Mouse (Mus musculus) forebrain, embryonic 12.5 days (tissue): Measurements from ENCODE around the gene Pkn3. TPM values are rescaled to one million over a fixed set of nuclear protein-coding genes. Genes with fewer than 3 reads are reported as not detected.

ENCODE experiments used
- ATAC-seq: fragments of 200-750 bp; cut with Nextera tagmentation; 2 replicates; pipeline ENCODE4 v1.8.0; 2017; ENCODE audit warnings: moderate TSS enrichment; ENCODE audit not compliant: low FRiP score
- H3K27ac ChIP-seq: fragments of 300-500 bp; sonication (generic); 2 replicates; pipeline ENCODE4 v1.5.1; 2016; ENCODE audit warnings: mild to moderate bottlenecking
- H3K27me3 ChIP-seq: fragments of 300-500 bp; sonication (generic); 2 replicates; pipeline ENCODE4 v1.6.1; 2016; ENCODE audit warnings: mild to moderate bottlenecking
- H3K36me3 ChIP-seq: fragments of 300-500 bp; sonication (generic); replicated peaks from 2 replicates; pipeline ENCODE4 v1.6.1; 2016; ENCODE audit warnings: mild to moderate bottlenecking
- H3K4me1 ChIP-seq: fragments of 300-500 bp; sonication (generic); 2 replicates; pipeline ENCODE4 v1.6.1; 2016
- H3K4me2 ChIP-seq: fragments of 300-500 bp; sonication (generic); 2 replicates; pipeline ENCODE4 v1.6.1; 2016; ENCODE audit warnings: mild to moderate bottlenecking, moderate library complexity
- H3K4me3 ChIP-seq: fragments of 300-500 bp; sonication (generic); replicated peaks from 2 replicates; pipeline ENCODE4 v1.5.1; 2016; ENCODE audit warnings: mild to moderate bottlenecking
- H3K9ac ChIP-seq: fragments of 300-500 bp; sonication (generic); 2 replicates; pipeline ENCODE4 v1.6.1; 2016; ENCODE audit warnings: mild to moderate bottlenecking
- H3K9me3 ChIP-seq: fragments of 300-500 bp; sonication (generic); 2 replicates; pipeline ENCODE4 v1.6.1; 2016
- WGBS: fragments of 180-500 bp; shearing (Covaris S2); methylation state at CpG from one replicate; pipeline ENCODE4 v1.1.7; 2016; 5-methylcytosine and 5-hydroxymethylcytosine counted together
- polyA plus RNA-seq: library from polyadenylated mRNA; unstranded; fragments of >200 nt; fragmentation: Nextera tagmentation; extraction: Ambion mirVana; gene quantifications from 2 replicates; pipeline ENCODE4 v1.2.1, GENCODE M21; 2016

Pkn3 gene
- polyA plus RNA-seq, 1 experiment from 2014 or later, result 10.3 TPM

DNA sequence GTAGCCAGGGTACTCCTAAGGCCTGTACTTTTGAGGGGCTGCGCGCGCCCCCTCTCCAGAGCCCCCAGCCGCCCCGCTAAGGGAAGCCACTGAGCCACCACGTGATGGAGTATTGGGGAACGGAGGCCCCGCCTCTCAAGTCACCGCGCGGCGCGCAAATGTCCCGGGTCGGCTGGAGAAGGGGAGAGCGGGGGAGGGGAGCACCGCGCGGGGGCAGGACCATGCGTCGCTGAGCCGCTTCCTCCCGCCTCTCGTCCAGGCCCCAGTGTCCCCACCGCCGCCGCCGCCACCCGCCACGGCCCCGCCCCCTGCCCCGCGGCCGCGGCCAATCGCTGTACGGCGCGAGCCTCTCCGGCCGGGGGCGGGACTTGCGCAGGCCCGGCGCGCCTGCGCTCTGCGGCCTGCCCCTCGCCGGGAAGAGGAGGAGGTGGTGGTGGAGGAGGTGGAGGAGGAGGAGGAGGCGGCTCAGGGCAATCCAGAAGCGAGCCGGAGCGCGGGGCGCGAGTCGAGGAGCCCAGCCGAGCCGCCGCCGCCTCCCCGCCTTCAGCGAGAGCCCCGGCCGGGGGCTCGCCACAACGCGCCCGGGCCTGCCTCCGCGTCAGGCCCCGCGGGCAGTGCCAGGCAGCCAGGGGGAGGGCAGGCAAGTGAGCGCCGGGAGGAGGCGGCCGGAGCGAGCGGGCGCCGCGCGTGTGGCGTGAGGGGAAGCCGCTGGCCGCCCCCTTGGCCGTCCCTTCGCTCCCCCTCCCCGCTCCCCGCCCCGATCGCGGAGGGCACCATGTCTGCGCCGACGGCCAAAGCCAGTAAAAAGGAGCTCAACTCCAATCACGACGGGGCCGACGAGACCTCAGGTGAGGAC lies 11.2 kb upstream of the Pkn3 start:
- Histone ChIP-seq H3K27ac (peak overlapping the region; percentile 100), H3K4me2 (peak overlapping the region; percentile 80), H3K4me1 (peaks cover 51% of the 10 kb centered on the region), H3K27me3 (no peaks in the 10 kb centered on the region), H3K36me3 (peaks cover 28% of the 10 kb centered on the region), H3K9me3 (no peaks in the 10 kb centered on the region), H3K9ac (peak overlapping the region; percentile 100), H3K4me3 (peak overlapping the region; percentile 98)
- ATAC-seq, result peak; percentile 93
- WGBS, result under 1% methylated on average over 80 of the region's 101 CpGs

DNA sequence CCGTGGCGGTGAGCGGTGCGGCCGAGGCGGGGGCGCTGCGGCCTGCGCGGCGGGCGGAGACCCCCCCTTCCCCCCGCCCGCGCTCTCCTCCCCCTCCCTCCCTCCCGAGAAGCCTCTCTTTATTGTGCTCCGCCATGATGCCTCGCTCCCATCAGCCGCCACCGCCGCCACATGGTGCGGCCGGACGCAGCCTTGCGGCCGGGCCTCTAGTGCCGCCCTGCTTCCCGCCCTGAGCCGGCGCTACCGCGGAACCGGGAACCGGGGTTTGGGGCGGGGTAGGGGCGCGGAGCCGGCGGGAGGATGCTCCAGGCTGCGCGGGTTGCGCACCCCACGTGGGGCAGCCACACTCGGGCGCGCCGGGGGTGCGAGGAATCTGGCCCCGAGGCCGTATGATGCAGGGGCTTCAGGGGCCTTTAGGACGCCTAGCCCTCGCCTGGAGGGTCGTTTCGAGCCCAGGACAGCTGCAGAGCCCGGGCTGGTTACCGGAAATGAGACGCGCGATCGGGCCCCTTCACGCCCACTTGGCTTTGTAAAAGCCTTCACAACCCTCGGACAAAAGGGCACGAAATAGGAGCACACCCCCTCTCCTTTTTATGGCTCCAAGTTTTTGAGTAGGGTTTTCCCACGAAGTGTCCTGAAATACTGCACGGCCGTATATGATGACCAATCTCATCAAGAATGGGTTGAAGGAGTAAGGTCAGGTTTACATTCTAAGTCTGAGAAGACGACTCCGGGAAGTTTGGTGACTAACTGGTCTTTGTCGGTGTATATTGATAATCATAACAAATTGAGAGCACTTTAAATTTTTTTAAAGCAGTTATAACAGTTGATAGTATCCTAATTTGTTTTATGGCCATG lies 10.2 kb upstream of the Pkn3 start:
- H3K27ac ChIP-seq, result peak overlapping the region; percentile 100
- ATAC-seq, result peak; percentile 37
- peak overlapping the region; percentile 100 for H3K9ac ChIP-seq
- H3K9me3 ChIP-seq, result no peaks in the 10 kb centered on the region
- peaks cover 42% of the 10 kb centered on the region for H3K4me1 ChIP-seq
- peaks cover 33% of the 10 kb centered on the region for H3K36me3 ChIP-seq
- peak overlapping the region; percentile 80 for H3K4me2 ChIP-seq
- under 1% methylated on average over 46 of the region's 69 CpGs for WGBS
- peak overlapping the region; percentile 98 for H3K4me3 ChIP-seq
- H3K27me3 ChIP-seq, result no peaks in the 10 kb centered on the region

DNA sequence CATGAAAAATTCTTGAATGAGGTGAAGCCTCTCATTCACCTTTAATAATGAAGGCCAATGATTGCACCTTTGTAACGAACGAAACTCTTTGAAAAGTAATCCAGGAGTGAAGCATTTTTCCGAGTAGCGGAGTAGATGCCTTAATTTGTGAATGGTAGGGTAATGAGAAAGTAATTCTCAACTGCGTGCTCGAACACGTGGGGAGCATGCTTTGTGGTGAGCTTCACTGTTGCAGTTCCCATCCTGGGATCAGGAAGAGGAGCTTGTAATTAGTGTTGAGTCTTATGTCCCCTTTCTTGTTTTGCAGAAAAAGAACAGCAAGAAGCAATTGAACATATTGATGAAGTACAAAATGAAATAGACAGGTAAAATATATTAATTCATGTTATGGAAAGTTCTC lies 9.5 kb upstream of the Pkn3 start:
- peaks cover 40% of the 10 kb centered on the region for H3K36me3 ChIP-seq

DNA sequence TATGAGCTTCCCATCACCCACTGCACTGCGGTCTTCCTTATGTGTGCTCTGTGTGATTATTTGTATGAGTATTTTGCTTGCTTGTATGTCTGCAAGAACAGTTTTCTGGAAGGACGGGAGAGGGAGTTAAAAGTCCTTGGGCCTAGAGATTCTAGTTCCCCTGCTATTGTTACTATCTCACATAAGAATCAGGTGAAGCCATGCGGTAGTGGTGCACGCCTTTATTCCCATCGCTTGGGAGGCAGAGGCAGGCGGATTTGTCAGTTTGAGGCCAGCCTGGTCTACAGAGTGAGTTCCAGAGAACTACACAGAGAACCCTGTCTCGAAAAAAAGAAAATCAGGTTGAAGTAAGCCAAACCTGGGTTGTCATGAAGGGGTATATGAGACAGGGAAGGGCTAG lies 4.6 kb upstream of the Pkn3 start:
- Histone ChIP-seq H3K4me3 (no peak overlapping the region), H3K4me2 (no peak overlapping the region), H3K27ac (no peak overlapping the region), H3K9ac (no peak overlapping the region), H3K4me1 (peaks cover 10% of the 10 kb centered on the region), H3K27me3 (no peaks in the 10 kb centered on the region), H3K9me3 (no peaks in the 10 kb centered on the region), H3K36me3 (peaks cover 51% of the 10 kb centered on the region)
- no peak for ATAC-seq
- 68% methylated on average over 7 of the region's 7 CpGs for WGBS

More for the DNA sequence above, 9.5 kb upstream of the Pkn3 start:
- peak overlapping the region; percentile 98 for H3K4me3 ChIP-seq
- H3K4me1 ChIP-seq, result peaks cover 35% of the 10 kb centered on the region
- ATAC-seq, result no peak
- peak overlapping the region; percentile 100 for H3K9ac ChIP-seq
- WGBS, result 18% methylated on average over 7 of the region's 7 CpGs
- no peaks in the 10 kb centered on the region for H3K27me3 ChIP-seq
- H3K4me2 ChIP-seq, result peak overlapping the region; percentile 80
- H3K9me3 ChIP-seq, result no peaks in the 10 kb centered on the region
- peak overlapping the region; percentile 100; the same call in 1 of the 2 replicates for H3K27ac ChIP-seq

DNA sequence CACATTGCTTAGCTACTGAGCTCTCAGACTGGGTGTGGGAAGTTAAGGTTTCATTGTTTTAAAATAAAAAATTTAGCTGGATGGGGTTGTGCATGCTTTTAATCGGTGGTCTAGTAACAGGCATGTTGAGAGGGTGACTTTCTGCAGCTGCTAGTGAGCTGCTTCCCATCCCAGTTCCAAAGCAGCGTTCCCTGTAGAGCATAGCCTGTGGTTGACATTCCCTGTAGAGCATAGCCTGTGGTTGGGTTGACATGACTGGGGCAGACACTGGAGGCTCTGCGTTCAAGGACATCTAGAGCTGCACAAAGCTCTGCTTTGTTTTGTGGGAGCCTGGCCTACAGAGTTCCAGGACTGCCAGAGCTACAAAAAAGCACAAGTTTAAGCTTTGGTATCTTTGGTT lies 4.2 kb upstream of the Pkn3 start:
- 67% methylated on average over 3 of the region's 3 CpGs for WGBS
- no peak overlapping the region for H3K4me3 ChIP-seq
- no peak overlapping the region for H3K4me2 ChIP-seq
- H3K4me1 ChIP-seq, result peaks cover 10% of the 10 kb centered on the region
- ATAC-seq, result no peak
- H3K27ac ChIP-seq, result no peak overlapping the region
- H3K27me3 ChIP-seq, result no peaks in the 10 kb centered on the region
- peaks cover 47% of the 10 kb centered on the region for H3K36me3 ChIP-seq
- no peak overlapping the region for H3K9ac ChIP-seq
- no peaks in the 10 kb centered on the region for H3K9me3 ChIP-seq

DNA sequence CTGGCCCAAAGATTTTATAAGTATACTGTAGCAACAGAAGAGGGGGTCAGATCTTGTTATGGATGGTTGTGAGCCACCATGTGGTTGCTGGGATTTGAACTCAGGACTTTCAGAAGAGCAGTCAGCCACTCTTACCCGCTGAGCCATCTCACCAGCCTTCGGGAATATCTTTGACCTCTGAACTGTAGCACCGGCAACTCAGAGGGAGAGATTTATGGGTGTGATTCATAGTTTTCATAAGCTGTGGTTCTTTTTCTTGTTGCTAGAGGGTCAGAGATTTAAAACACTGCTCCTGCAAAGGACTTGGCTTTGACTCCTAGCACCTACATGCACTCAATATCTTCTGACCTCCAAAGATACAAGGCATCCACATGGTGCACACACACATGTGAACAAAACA lies 1.9 kb upstream of the Pkn3 start:
- no peak for ATAC-seq
- Histone ChIP-seq H3K4me1 (peaks cover 11% of the 10 kb centered on the region), H3K27me3 (no peaks in the 10 kb centered on the region), H3K4me2 (no peak overlapping the region), H3K36me3 (peaks cover 24% of the 10 kb centered on the region), H3K9me3 (no peaks in the 10 kb centered on the region), H3K4me3 (no peak overlapping the region), H3K9ac (no peak overlapping the region), H3K27ac (no peak overlapping the region)
- WGBS, result 92% methylated on average over 3 of the region's 3 CpGs

DNA sequence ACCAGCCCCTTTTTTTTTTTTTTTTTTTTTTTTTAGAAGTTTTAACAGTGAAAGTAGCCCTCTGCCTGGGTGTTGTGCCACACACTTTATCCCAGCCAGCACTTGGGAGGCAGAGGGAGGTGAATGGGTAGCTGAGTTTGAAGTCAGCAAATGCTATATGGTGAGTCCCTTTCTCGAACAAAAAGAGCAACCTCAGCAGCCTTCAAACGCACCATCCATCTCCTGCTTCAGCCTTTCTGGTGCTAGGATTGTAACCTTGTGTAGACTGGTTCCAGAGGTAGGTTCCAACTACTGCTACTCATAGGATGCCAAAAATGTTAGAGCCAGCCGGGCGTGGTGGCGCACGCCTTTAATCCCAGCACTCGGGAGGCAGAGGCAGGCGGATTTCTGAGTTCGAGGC lies 1.0 kb upstream of the Pkn3 start:
- no peak overlapping the region for H3K27ac ChIP-seq
- H3K36me3 ChIP-seq, result peaks cover 26% of the 10 kb centered on the region
- H3K9ac ChIP-seq, result no peak overlapping the region
- no peak overlapping the region for H3K4me3 ChIP-seq
- H3K27me3 ChIP-seq, result no peaks in the 10 kb centered on the region
- H3K9me3 ChIP-seq, result no peaks in the 10 kb centered on the region
- H3K4me1 ChIP-seq, result peaks cover 11% of the 10 kb centered on the region
- ATAC-seq, result no peak
- WGBS, result 90% methylated on average over 9 of the region's 9 CpGs
- H3K4me2 ChIP-seq, result no peak overlapping the region

DNA sequence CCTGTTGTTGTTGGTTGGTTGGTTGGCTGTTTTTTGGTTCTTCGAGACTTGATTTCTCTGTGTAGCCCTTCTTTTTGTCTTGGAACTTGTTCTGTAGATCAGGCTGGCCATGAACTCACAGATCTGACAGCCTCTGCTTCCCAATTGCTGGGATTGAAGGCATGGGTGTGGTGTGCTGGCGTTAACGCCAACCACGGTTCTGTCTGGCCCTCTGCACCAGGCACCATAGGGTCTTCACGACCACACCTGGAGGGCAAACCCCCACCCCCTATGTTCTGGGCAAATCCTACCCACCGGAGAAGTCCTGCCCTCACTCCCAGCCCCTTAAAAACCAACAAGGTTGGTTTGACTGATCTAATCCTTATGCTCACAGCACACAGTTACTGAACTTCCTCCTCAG lies 525 bp upstream of the Pkn3 start:
- Histone ChIP-seq H3K4me1 (peaks cover 11% of the 10 kb centered on the region), H3K9me3 (no peaks in the 10 kb centered on the region), H3K27ac (0 out of 2 replicates have a peak overlapping the region, but pooled peaks have one; percentile 10), H3K27me3 (no peaks in the 10 kb centered on the region), H3K4me2 (peak overlapping the region; percentile 66), H3K36me3 (peaks cover 23% of the 10 kb centered on the region), H3K9ac (peak overlapping the region; percentile 60; the same call in 1 of the 2 replicates), H3K4me3 (no peak overlapping the region)
- 67% methylated on average over 6 of the region's 6 CpGs for WGBS
- peak; percentile 37 for ATAC-seq

DNA sequence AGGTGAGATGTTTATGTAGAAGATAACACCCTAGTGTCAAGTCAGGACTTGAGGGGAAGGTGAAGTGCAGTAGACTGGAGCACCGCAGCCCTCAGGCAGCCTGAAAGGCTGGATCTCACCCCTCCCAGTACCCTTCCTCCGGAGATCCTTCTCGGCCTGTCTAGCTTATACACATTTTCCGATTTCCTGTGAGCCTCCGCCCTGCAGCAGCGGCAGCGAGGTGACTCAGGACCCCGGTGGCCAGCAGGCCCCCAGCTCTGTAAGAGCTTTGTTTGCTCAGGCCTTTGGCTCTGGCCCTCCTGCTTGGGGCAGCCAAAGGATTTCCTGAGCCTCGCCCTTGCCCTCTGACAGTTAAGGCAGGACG lies 847 bp downstream of the Pkn3 start:
- H3K9ac ChIP-seq, result peak overlapping the region; percentile 36
- WGBS, result 24% methylated on average over 10 of the region's 10 CpGs
- no peaks in the 10 kb centered on the region for H3K27me3 ChIP-seq
- H3K4me3 ChIP-seq, result peak overlapping the region; percentile 47
- H3K9me3 ChIP-seq, result no peaks in the 10 kb centered on the region
- peak overlapping the region; percentile 42 for H3K27ac ChIP-seq
- peak overlapping the region; percentile 66 for H3K4me2 ChIP-seq
- peaks cover 11% of the 10 kb centered on the region; the same call in 1 of the 2 replicates for H3K36me3 ChIP-seq
- peaks cover 11% of the 10 kb centered on the region for H3K4me1 ChIP-seq
- ATAC-seq, result no peak

DNA sequence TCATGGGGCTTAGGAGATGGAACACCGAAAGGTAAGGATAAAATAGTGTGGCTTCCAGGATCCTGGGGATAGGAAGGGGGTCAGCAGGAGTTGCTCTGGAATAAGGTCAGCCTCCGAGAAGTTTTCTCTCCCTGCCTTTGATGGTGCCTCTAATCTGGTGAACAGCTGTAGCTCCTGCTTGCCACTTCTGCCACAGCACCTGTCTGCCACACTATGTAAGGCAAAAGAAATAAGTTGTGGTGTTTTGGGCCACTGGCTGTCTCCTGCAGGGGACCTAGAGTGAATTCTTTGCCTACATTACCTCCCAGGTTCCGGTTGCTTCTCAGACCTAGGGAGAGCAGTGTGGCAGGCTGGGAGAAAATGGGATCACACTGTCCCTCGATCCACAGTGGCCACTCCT lies 1.3 kb downstream of the Pkn3 start:
- Histone ChIP-seq H3K9me3 (no peaks in the 10 kb centered on the region), H3K36me3 (0 out of 2 replicates have a peak, but pooled peaks cover 7% of the 10 kb centered on the region), H3K9ac (peak overlapping the region; percentile 36; the same call in 1 of the 2 replicates), H3K27me3 (no peaks in the 10 kb centered on the region), H3K4me1 (peaks cover 11% of the 10 kb centered on the region), H3K4me3 (no peak overlapping the region), H3K27ac (peak overlapping the region; percentile 42; the same call in 1 of the 2 replicates), H3K4me2 (peak overlapping the region; percentile 66; the same call in 1 of the 2 replicates)
- ATAC-seq, result no peak
- WGBS, result 81% methylated on average over 4 of the region's 4 CpGs

DNA sequence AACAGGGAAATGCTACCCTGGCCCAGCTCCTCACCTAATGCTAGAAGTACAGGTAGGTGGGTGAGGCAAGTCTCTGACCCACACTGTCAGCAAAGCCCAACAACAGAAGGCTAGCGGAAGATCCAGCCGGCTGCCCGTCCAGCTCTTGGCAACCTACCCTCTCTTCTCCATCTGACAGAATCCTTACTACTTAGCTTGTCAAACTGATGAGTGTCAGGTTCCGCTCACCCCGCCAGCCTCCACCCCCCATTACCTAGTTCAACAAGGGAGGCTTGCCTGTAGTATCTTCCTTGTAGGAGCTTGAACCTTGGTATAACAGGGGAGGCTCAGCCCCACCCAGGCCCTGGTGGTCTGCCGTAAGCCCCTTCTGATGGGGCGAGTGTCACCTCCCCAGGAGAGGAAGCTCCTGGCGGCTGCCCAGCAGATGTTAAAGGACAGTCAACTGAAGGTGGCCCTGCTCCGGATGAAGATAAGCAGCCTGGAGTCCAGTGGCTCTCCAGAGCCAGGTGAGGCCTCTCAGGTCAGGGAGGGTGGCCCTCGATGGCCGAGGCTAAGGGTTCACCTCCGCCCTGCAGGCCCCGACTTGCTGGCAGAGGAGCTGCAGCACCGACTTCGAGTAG lies 2.8 kb downstream of the Pkn3 start:
- H3K4me3 ChIP-seq, result no peak overlapping the region

DNA sequence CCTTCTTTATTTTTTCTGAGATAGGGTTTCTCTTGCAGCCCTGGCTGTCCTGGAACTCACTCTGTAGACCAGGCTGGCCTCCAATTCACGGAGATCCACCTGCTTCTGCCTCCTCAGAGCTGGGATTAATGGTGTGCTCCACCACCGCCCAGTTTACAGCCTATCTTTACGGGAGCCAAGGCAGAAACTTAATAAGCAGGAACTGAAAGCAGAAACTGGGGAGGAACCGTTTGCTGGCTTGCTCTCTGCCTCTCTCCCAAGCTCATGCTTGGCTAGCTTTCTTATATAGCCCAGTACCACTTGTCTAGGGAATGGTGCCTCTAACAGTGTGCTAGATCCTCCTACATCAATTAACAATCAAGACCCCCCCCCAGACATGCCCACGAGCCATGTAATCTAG lies 6.6 kb downstream of the Pkn3 start:
- Histone ChIP-seq H3K4me2 (peak overlapping the region; percentile 35), H3K9ac (no peak overlapping the region), H3K4me1 (peaks cover 10% of the 10 kb centered on the region), H3K36me3 (0 out of 2 replicates have a peak, but pooled peaks cover 3% of the 10 kb centered on the region), H3K4me3 (no peak overlapping the region), H3K27ac (no peak overlapping the region), H3K9me3 (no peaks in the 10 kb centered on the region), H3K27me3 (no peaks in the 10 kb centered on the region)
- ATAC-seq, result no peak
- 59% methylated on average over 5 of the region's 5 CpGs for WGBS

More for the DNA sequence above, 2.8 kb downstream of the Pkn3 start:
- Histone ChIP-seq H3K9ac (no peak overlapping the region), H3K4me1 (peaks cover 21% of the 10 kb centered on the region), H3K27ac (no peak overlapping the region), H3K4me2 (no peak overlapping the region), H3K36me3 (0 out of 2 replicates have a peak, but pooled peaks cover 3% of the 10 kb centered on the region), H3K27me3 (no peaks in the 10 kb centered on the region), H3K9me3 (no peaks in the 10 kb centered on the region)
- 86% methylated on average over 15 of the region's 15 CpGs for WGBS
- ATAC-seq, result no peak
